In the genomic region with DNA sequence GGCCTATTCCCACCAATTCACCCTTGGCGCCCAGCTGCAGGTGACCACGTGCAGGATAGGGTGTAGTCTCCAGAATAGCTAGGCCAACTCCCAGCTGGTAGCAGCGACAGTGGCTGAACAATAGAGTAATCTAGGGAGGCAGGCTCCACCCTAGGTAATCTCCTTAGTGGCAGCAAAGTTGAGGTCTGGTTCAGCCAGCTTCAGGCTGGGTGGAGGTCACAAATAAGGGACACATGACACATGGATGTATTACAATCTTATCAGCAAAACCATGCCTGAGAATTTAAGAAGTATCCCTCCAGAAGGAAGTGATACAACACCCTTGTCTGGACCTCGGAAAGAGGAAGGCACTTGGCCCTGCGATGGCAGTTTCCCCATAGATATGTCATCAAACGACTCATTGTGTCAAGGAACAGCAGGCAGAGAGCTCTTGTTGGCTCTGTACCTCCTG, we compare ENCODE assay signal across 18 mouse cellular contexts. TPM values are rescaled to one million over a fixed set of nuclear protein-coding genes. Genes with fewer than 3 reads are reported as not detected.
DNase-seq lines count a peak whose midpoint lies in the region; ATAC-seq and TF ChIP-seq lines count a peak whose summit lies in the region.
"Had no signal": no experiment of that assay in that cellular context is flagged by ENCODE, and none has a peak within 500 bp of the region (broad histone marks: within the 10 kb centered on the region; RNA-seq: fewer than 3 reads in every experiment).

No protein-coding gene starts in this region.

- 41% methylated on average over 6 of the region's 6 CpGs for WGBS in lung, postnatal 0 days
- 11% methylated on average over 6 of the region's 6 CpGs for WGBS in liver, embryonic 15.5 days (ENCODE audit: insufficient replicate concordance)
- WGBS in hindbrain, postnatal 0 days, result 77% methylated on average over 6 of the region's 6 CpGs

- intact Hi-C loops in left cerebral cortex, postnatal 14 days (cut with DNase I), result no loop called here

- no peaks in the 10 kb centered on the region for H3K36me3 ChIP-seq in lung, postnatal 0 days (ENCODE audit: insufficient read depth, low read length)
- H3K36me3 ChIP-seq in liver, embryonic 15.5 days (replicated peaks), result no peaks in the 10 kb centered on the region
- no peaks in the 10 kb centered on the region for H3K36me3 ChIP-seq in hindbrain, postnatal 0 days (ENCODE audit: insufficient read depth, low read length)
- H3K36me3 ChIP-seq: embryonic facial prominence, embryonic 13.5 days; heart, embryonic 15.5 days; hindbrain, embryonic 12.5 days; stomach, embryonic 15.5 days had no signal

- peak; percentile 27 for DNase-seq in lung, postnatal 0 days (ENCODE audit: low spot score)
- no peak for DNase-seq in lung, postnatal 10 days
- DNase-seq in left cerebral cortex, postnatal 14 days (ENCODE audit: low spot score in 2 of 2), result no peak
- DNase-seq in hindbrain, postnatal 0 days (ENCODE audit: low spot score), result no peak
- DNase-seq in embryo, embryonic 10 days (ENCODE audit: low spot score), result no peak
- DNase-seq in thymus, postnatal 36 days, result no peak
- DNase-seq: cerebellum, adult 11 months; kidney, postnatal 10 days; lung, adult 2 months had no signal

- no peaks in the 10 kb centered on the region for H3K27me3 ChIP-seq in lung, postnatal 0 days (replicated peaks; ENCODE audit: insufficient read depth, low read length)
- H3K27me3 ChIP-seq in liver, embryonic 15.5 days, result no peaks in the 10 kb centered on the region
- H3K27me3 ChIP-seq in hindbrain, postnatal 0 days (ENCODE audit: insufficient read depth, low read length), result no peaks in the 10 kb centered on the region
- H3K27me3 ChIP-seq: embryonic facial prominence, embryonic 13.5 days; heart, embryonic 15.5 days; hindbrain, embryonic 12.5 days; stomach, embryonic 15.5 days had no signal

- H3K9me3 ChIP-seq in lung, postnatal 0 days (ENCODE audit: low read length), result no peaks in the 10 kb centered on the region
- H3K9me3 ChIP-seq in liver, embryonic 15.5 days (replicated peaks), result no peaks in the 10 kb centered on the region
- no peaks in the 10 kb centered on the region for H3K9me3 ChIP-seq in hindbrain, postnatal 0 days (ENCODE audit: low read length)
- H3K9me3 ChIP-seq: embryonic facial prominence, embryonic 13.5 days; heart, embryonic 15.5 days; hindbrain, embryonic 12.5 days; stomach, embryonic 15.5 days had no signal

- peaks cover 5% of the 10 kb centered on the region for H3K4me1 ChIP-seq in lung, postnatal 0 days (ENCODE audit: insufficient read depth, low read depth, low read length)
- H3K4me1 ChIP-seq in liver, embryonic 15.5 days (replicated peaks), result peaks cover 31% of the 10 kb centered on the region
- H3K4me1 ChIP-seq in hindbrain, postnatal 0 days (ENCODE audit: insufficient read depth, low read length), result no peaks in the 10 kb centered on the region
- H3K4me1 ChIP-seq: embryonic facial prominence, embryonic 13.5 days; heart, embryonic 15.5 days; hindbrain, embryonic 12.5 days; stomach, embryonic 15.5 days had no signal

- no peak overlapping the region for H3K27ac ChIP-seq in lung, postnatal 0 days (ENCODE audit: low read length)
- H3K27ac ChIP-seq in liver, embryonic 15.5 days (replicated peaks), result peak overlapping the region; percentile 68
- no peak overlapping the region for H3K27ac ChIP-seq in hindbrain, postnatal 0 days
- H3K27ac ChIP-seq: embryonic facial prominence, embryonic 13.5 days; heart, embryonic 15.5 days; hindbrain, embryonic 12.5 days; stomach, embryonic 15.5 days had no signal

- no peak overlapping the region for H3K4me3 ChIP-seq in lung, postnatal 0 days (ENCODE audit: low read depth, low read length)
- H3K4me3 ChIP-seq in liver, embryonic 15.5 days (replicated peaks), result no peak overlapping the region
- H3K4me3 ChIP-seq in hindbrain, postnatal 0 days (ENCODE audit: low read length), result no peak overlapping the region
- H3K4me3 ChIP-seq: embryonic facial prominence, embryonic 13.5 days; heart, embryonic 15.5 days; hindbrain, embryonic 12.5 days; myocyte; stomach, embryonic 15.5 days had no signal

- no peak overlapping the region for H3K9ac ChIP-seq in lung, postnatal 0 days (replicated peaks; ENCODE audit: low read depth)
- H3K9ac ChIP-seq in liver, embryonic 15.5 days, result no peak overlapping the region
- no peak overlapping the region for H3K9ac ChIP-seq in hindbrain, postnatal 0 days (replicated peaks; ENCODE audit: low read length)
- H3K9ac ChIP-seq: embryonic facial prominence, embryonic 13.5 days; heart, embryonic 15.5 days; hindbrain, embryonic 12.5 days; stomach, embryonic 15.5 days had no signal

- no peak for ATAC-seq in lung, postnatal 0 days
- peak; percentile 96 for ATAC-seq in common myeloid progenitor, adult 5-6 weeks (replicated peaks; ENCODE audit: low read depth, poor library complexity, severe bottlenecking)
- peak; percentile 89 for ATAC-seq in liver, embryonic 15.5 days (ENCODE audit: insufficient read depth)
- ATAC-seq in hindbrain, postnatal 0 days, result no peak
- ATAC-seq: intestine, embryonic 16.5 days had no signal

- no peak overlapping the region for H3K4me2 ChIP-seq in lung, postnatal 0 days (replicated peaks; ENCODE audit: low read depth, low read length)
- H3K4me2 ChIP-seq in liver, embryonic 15.5 days, result no peak overlapping the region
- H3K4me2 ChIP-seq in hindbrain, postnatal 0 days (ENCODE audit: low read depth, low read length), result no peak overlapping the region
- H3K4me2 ChIP-seq: embryonic facial prominence, embryonic 13.5 days; heart, embryonic 15.5 days; hindbrain, embryonic 12.5 days; midbrain, embryonic 11.5 days; stomach, embryonic 15.5 days had no signal

- no peak for TF ChIP-seq CTCF in lung, postnatal 0 days (IDR thresholded peaks at IDR 0.05)
- no peak for TF ChIP-seq CTCF in hindbrain, postnatal 0 days (IDR thresholded peaks at IDR 0.05; ENCODE audit: low read depth)

- no peak for TF ChIP-seq EP300 in lung, postnatal 0 days (IDR thresholded peaks at IDR 0.05)

RNA-seq across cellular contexts. Expression of a gene that starts 16.1 kb away (rescaled TPM):
- 1.5 and 2.1 TPM in 2 replicates for polyA plus RNA-seq in lung, postnatal 0 days (2015; fragmentation: Nextera tagmentation; extraction: Ambion mirVana)
- 0.05 and 0.23 TPM in 2 replicates for total RNA-seq in common myeloid progenitor, adult 5-6 weeks (2017)
- 0.12 and 0.14 TPM in 2 replicates for polyA plus RNA-seq in liver, embryonic 15.5 days (2015; fragmentation: Nextera tagmentation; extraction: Ambion mirVana)
- 1 to 10 TPM; 3.1 to 4.1 TPM for total RNA-seq in left cerebral cortex, postnatal 14 days (2021)
- total RNA-seq in hindbrain, postnatal 0 days (2014; rRNA removed), result 2.9 and 3.7 TPM in 2 replicates
- polyA plus RNA-seq in hindbrain, postnatal 0 days (2015; fragmentation: Nextera tagmentation; extraction: Ambion mirVana), result 0.95 and 1.1 TPM in 2 replicates

RNA-seq across cellular contexts. Expression of a gene that starts 19.5 kb away (rescaled TPM):
- 6.5 and 7.1 TPM in 2 replicates for polyA plus RNA-seq in lung, postnatal 0 days (2015; fragmentation: Nextera tagmentation; extraction: Ambion mirVana)
- total RNA-seq in common myeloid progenitor, adult 5-6 weeks (2017), result 4.0 and 6.5 TPM in 2 replicates
- polyA plus RNA-seq in liver, embryonic 15.5 days (2015; fragmentation: Nextera tagmentation; extraction: Ambion mirVana), result 0.84 and 1.7 TPM in 2 replicates
- total RNA-seq in left cerebral cortex, postnatal 14 days (2021), result 1 to 10 TPM; 5.5 to 8.3 TPM
- total RNA-seq in hindbrain, postnatal 0 days (2014; rRNA removed), result 1.3 and 4.4 TPM in 2 replicates
- polyA plus RNA-seq in hindbrain, postnatal 0 days (2015; fragmentation: Nextera tagmentation; extraction: Ambion mirVana), result 3.3 and 4.6 TPM in 2 replicates

RNA-seq across cellular contexts. Expression of a gene that starts 19.7 kb away (rescaled TPM):
- polyA plus RNA-seq in lung, postnatal 0 days (2015; fragmentation: Nextera tagmentation; extraction: Ambion mirVana), result 3.3 and 4.0 TPM in 2 replicates
- 6.6 and 8.1 TPM in 2 replicates for total RNA-seq in common myeloid progenitor, adult 5-6 weeks (2017)
- 2.6 and 3.2 TPM in 2 replicates for polyA plus RNA-seq in liver, embryonic 15.5 days (2015; fragmentation: Nextera tagmentation; extraction: Ambion mirVana)
- total RNA-seq in left cerebral cortex, postnatal 14 days (2021), result 1 to 10 TPM; 4.4 to 4.9 TPM
- total RNA-seq in hindbrain, postnatal 0 days (2014; rRNA removed), result 3.9 and 4.1 TPM in 2 replicates
- 3.9 and 4.2 TPM in 2 replicates for polyA plus RNA-seq in hindbrain, postnatal 0 days (2015; fragmentation: Nextera tagmentation; extraction: Ambion mirVana)

Comparison
In these comparisons a context has a peak if more than half of its experiments do, and no peak if none do; other contexts are left out.
1. ATAC-seq: peak in common myeloid progenitor, adult 5-6 weeks (single experiment) and liver, embryonic 15.5 days (single experiment); none in lung, postnatal 0 days (single experiment) and hindbrain, postnatal 0 days (single experiment).